Mouse (Mus musculus) G1E (cell line): ENCODE measurements around the gene Gon7. TPM values are rescaled to one million over a fixed set of nuclear protein-coding genes. Genes with fewer than 3 reads are reported as not detected.

Experiments used
- ATAC-seq: 2 replicates; pipeline ENCODE4 v1.8.0; 2016; ENCODE audit warnings: mild to moderate bottlenecking; ENCODE audit not compliant: insufficient number of reproducible peaks, poor library complexity, low FRiP score, severe bottlenecking; ENCODE audit errors: extremely low read depth
- DNase-seq: peaks from one replicate; pipeline ENCODE4 v3.0.0; 2012; ENCODE audit warnings: low spot score
- H3K27me3 ChIP-seq: 2 replicates; pipeline ENCODE4 v1.6.1; 2012; ENCODE audit warnings: mild to moderate bottlenecking, low read length, inconsistent platforms; ENCODE audit not compliant: insufficient read depth
- H3K36me3 ChIP-seq: replicated peaks from 2 replicates; pipeline ENCODE3; 2012; ENCODE audit warnings: mild to moderate bottlenecking, inconsistent platforms
- H3K4me1 ChIP-seq: 2 replicates; pipeline ENCODE4 v1.6.1; 2012; ENCODE audit warnings: low read depth, low read length, inconsistent platforms, mixed read lengths; ENCODE audit not compliant: insufficient read depth
- H3K4me3 ChIP-seq: 2 replicates; pipeline ENCODE4 v1.5.1; 2012; ENCODE audit warnings: low read depth, mild to moderate bottlenecking, inconsistent platforms, low read length, moderate library complexity, mixed read lengths
- H3K9me3 ChIP-seq: replicated peaks from 2 replicates; pipeline ENCODE4 v1.6.1; 2012; ENCODE audit warnings: inconsistent platforms
- CTCF ChIP-seq: IDR thresholded peaks from 2 replicates; pipeline ENCODE4 v1.5.1; 2012; ENCODE audit warnings: low read depth, low read length, inconsistent platforms, mixed read lengths
- GATA1 ChIP-seq: IDR thresholded peaks from 2 replicates; pipeline ENCODE4 v1.6.1; 2012; ENCODE audit warnings: borderline replicate concordance, low read length, inconsistent platforms, mixed read lengths
- GATA2 ChIP-seq: IDR thresholded peaks from 2 replicates; pipeline ENCODE4 v1.6.1; 2012; ENCODE audit warnings: low read depth, low read length, inconsistent platforms, borderline replicate concordance
- POLR2AphosphoS5 ChIP-seq: IDR thresholded peaks from 2 replicates; pipeline ENCODE4 v1.6.1; 2012; ENCODE audit warnings: low read depth, low read length, inconsistent platforms; ENCODE audit not compliant: insufficient replicate concordance
- TAL1 ChIP-seq: conservative IDR thresholded peaks from 2 replicates; pipeline ENCODE4 v1.6.1; 2012; ENCODE audit warnings: low read depth, low read length, inconsistent platforms, mixed read lengths
- polyA plus RNA-seq: library from polyadenylated mRNA; stranded (reverse); fragments of >175 nt; gene quantifications from 2 replicates; pipeline ENCODE4 v1.2.3, GENCODE M21; 2012
- total RNA-seq, 2 experiments: library from RNA; stranded (forward) in 1 of 2; stranded (reverse) in 1 of 2; fragments of 200-1000 nt in 1 of 2; fragments of >200 nt in 1 of 2; fragmentation: Nextera tagmentation in 1 of 2; gene quantifications; 2 replicates each; pipeline ENCODE4 v1.2.3; 2014 to 2017

The Gon7 gene
- 35.2 and 41.2 TPM in 2 replicates for total RNA-seq (2014; fragmentation: Nextera tagmentation)
- 60.8 and 61.5 TPM in 2 replicates for total RNA-seq (2017)
- polyA plus RNA-seq, result 19.4 and 22.7 TPM in 2 replicates

DNA sequence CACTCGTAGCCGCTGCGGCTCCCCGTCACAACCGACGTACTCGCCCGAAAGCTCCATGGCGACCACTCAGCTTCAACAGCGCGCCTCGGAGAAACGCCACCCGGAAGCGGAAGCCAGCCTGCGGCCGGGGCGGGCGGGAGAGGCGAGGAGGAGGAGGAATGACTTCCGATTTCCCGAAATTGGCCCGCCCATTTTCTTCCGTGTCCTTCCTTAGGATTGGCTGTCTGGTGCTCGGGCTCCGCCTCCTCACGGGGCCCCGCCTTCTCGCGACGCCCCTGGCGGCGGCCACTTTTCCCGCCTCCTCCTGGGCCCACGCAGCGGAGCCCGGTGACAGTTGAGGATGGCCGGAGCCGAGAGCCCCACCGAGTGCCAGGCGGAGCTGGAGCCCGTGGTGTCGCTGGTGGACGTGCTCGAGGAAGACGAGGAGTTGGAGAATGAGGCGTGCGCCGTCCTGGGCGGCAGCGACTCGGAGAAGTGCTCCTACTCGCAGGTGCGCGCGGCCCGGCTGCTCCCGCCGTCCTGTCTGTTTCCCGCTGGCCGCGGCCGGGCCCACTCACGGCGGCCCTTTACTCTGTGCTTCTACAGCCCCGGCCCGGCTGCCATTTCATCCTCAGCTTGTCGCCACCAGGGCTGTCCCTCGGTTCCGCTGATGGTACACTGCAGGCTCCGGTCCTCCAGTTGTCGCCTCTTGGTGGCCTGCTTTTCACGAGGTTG is at the start of gene Gon7, which contains the start of the genes Gm28051 and Ubr7:
TSS of gene Gon7 (minus strand) at position 115 of the 714 bp plus-strand sequence.
TSS of gene Gm28051 (minus strand) at position 77 of the 714 bp plus-strand sequence.
TSS of gene Ubr7 (plus strand) at position 279 of the 714 bp plus-strand sequence.
- TF ChIP-seq GATA2 (no peak), TAL1 (no peak), POLR2AphosphoS5 (no peak), CTCF (no peak), GATA1 (no peak)
- H3K36me3 ChIP-seq, result peaks cover 51% of the 10 kb centered on the region
- ATAC-seq, result peak; percentile 91

DNA sequence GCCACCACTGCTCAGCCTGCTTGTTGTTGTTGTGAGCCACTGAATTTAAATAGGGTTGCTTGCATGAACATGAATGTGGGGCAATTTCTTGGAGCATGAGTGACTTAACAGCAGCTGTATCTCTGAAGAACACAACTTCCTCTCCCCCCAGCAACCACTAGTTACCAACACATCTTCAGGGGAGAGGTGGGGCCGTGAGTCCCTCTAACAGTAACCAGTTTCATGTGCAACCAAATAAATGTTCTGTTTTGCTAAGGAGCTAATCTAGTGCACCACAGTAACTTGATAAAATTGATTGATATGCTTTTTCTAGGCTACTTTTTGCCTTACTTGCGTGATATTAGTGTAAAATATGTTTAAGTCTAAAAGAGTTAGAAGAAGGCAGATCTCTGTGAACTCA is 41.9 kb upstream of the Gon7 start:
- Histone ChIP-seq H3K4me3 (no peak overlapping the region), H3K36me3 (peaks cover 52% of the 10 kb centered on the region), H3K4me1 (peaks cover 9% of the 10 kb centered on the region), H3K27me3 (no peaks in the 10 kb centered on the region), H3K9me3 (no peaks in the 10 kb centered on the region)
- TF ChIP-seq TAL1 (no peak), GATA2 (no peak), POLR2AphosphoS5 (no peak), GATA1 (no peak), CTCF (no peak)
- DNase-seq (no peak), ATAC-seq (peak; percentile 90)

More for the DNA sequence above, at the start of gene Gon7, which contains the start of the genes Gm28051 and Ubr7:
- no peaks in the 10 kb centered on the region for H3K27me3 ChIP-seq
- peak; percentile 96 for DNase-seq
- H3K4me3 ChIP-seq, result peak within 1 kb of the TSS; percentile 86
- H3K9me3 ChIP-seq, result no peaks in the 10 kb centered on the region
- peaks cover 43% of the 10 kb centered on the region for H3K4me1 ChIP-seq

DNA sequence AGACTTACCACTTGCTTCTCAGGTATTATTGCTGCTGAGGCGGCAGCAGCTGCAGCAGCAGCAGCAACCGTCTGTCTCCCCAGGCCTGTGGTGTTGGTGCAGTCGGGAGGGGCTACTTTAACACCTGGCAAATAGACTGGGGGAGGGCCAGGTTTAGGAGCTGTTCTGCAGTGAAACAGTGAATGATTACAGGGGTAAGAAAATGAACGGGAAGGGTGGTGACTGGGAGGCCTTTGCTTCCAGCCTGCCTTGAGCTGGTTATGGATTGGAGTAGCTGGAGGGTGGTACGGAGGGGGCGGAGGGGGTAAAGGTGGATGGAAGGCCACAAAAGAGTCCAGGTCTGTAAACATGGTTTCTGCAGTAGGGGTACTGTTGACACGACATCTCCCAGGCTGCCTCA is 30.3 kb upstream of the Gon7 start:
- Histone ChIP-seq H3K4me3 (no peak overlapping the region), H3K9me3 (no peaks in the 10 kb centered on the region), H3K4me1 (no peaks in the 10 kb centered on the region), H3K36me3 (peaks cover 85% of the 10 kb centered on the region), H3K27me3 (no peaks in the 10 kb centered on the region)
- DNase-seq (no peak), ATAC-seq (no peak)
- TF ChIP-seq CTCF, result no peak
- no peak for TF ChIP-seq GATA2
- no peak for TF ChIP-seq GATA1
- no peak for TF ChIP-seq POLR2AphosphoS5
- TF ChIP-seq TAL1, result no peak

DNA sequence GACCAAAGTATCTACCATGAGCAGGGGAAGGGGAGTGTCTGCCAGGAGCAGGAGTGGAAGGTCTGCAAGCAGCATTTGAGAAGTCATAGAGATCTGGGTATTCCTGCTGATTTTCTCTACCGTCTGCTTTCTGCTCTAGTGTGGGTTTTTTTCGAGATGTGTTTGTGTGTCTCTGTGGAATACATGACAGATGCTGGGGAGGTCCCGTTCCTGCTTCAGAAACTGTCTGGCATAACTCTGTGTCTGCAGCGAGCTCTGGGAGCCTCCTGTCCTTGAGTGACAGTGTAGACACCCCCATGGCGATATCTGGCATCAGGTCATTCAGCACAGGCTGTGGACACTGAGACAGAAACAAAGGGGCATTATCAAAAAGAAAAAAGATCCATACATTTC is 28.0 kb upstream of the Gon7 start:
- no peak for TF ChIP-seq GATA2
- TF ChIP-seq CTCF, result no peak
- no peak for TF ChIP-seq POLR2AphosphoS5
- no peak for TF ChIP-seq GATA1
- TF ChIP-seq TAL1, result no peak
- Histone ChIP-seq H3K4me1 (no peaks in the 10 kb centered on the region), H3K27me3 (no peaks in the 10 kb centered on the region), H3K36me3 (peaks cover 81% of the 10 kb centered on the region), H3K9me3 (no peaks in the 10 kb centered on the region), H3K4me3 (no peak overlapping the region)
- ATAC-seq (no peak), DNase-seq (no peak)

DNA sequence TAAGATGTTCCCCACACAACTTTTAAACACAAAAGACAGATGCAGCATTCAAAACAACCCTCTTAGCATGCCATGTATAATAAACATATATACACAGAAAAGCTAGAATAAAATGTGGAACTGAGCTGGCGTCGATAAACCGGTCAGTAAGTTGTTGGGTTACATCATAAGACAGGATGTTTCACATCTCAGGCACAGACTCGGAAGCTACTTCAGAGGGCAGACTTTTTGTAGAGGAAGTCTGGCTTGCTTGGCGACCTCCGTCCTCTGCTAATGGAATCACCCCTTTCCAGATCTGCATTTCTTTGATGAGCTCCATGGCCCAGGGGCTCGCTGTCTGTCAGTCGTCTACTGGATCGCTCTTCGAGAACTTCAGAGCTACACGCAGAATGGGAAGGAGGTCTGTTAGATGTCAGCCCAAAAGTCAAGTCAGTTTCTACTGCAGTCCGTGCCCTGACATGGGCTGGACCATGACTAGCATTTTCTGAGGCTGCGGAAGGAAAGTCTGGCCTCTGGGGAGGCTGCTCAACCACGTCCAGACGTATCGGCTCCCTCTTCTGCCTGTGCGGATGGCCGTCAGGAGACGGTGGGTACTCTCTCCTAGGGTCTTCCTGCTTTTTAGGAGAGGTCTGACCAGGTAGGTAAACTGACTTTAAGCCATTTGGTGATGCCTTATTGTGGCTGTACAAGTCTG is 27.4 kb upstream of the Gon7 start:
- Histone ChIP-seq H3K9me3 (no peaks in the 10 kb centered on the region), H3K27me3 (no peaks in the 10 kb centered on the region), H3K4me3 (no peak overlapping the region), H3K4me1 (no peaks in the 10 kb centered on the region), H3K36me3 (peaks cover 79% of the 10 kb centered on the region)
- no peak for ATAC-seq
- no peak for TF ChIP-seq GATA2
- no peak for TF ChIP-seq CTCF
- TF ChIP-seq GATA1, result no peak
- TF ChIP-seq TAL1, result no peak
- no peak for TF ChIP-seq POLR2AphosphoS5
- DNase-seq, result no peak

DNA sequence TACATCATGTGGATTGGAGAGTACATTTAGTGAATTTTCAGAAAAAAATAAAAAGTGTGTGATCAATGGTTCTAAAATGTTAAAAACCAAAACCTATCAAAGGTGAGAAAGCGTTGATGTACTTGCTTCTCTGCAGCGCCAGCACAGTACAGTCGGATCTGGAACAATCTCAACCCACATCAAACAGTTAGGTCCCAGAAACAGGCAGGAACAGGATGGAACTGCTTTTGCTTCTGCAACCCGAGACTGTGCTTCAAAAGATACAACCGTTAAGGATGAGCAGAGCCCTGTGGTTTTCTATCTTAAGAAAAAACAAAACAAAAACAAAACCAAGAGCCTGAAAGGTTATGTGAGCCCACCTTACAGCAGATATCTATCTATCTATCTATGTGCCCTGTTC is 25.2 kb upstream of the Gon7 start:
- ATAC-seq (no peak), DNase-seq (no peak)
- no peak overlapping the region for H3K4me3 ChIP-seq
- no peak for TF ChIP-seq POLR2AphosphoS5
- TF ChIP-seq GATA1, result no peak
- TF ChIP-seq GATA2, result no peak
- TF ChIP-seq CTCF, result no peak
- no peak for TF ChIP-seq TAL1
- peaks cover 86% of the 10 kb centered on the region for H3K36me3 ChIP-seq
- H3K4me1 ChIP-seq, result no peaks in the 10 kb centered on the region; the same call in 1 of the 2 replicates
- no peaks in the 10 kb centered on the region for H3K27me3 ChIP-seq
- H3K9me3 ChIP-seq, result no peaks in the 10 kb centered on the region
